Mouse (Mus musculus) hindbrain, embryonic 15.5 days (tissue): ENCODE data around the gene Pecr. TPM values are rescaled to one million over a fixed set of nuclear protein-coding genes. Genes with fewer than 3 reads are reported as not detected.

Experiments used
- ATAC-seq: fragments of 200-750 bp; cut with Nextera tagmentation; 2 replicates; pipeline ENCODE4 v1.8.0; 2017; ENCODE audit warnings: low read depth, moderate number of reproducible peaks, moderate TSS enrichment; ENCODE audit not compliant: low FRiP score
- H3K27ac ChIP-seq: fragments of 300-500 bp; sonication (generic); replicated peaks from 2 replicates; pipeline ENCODE4 v1.5.1; 2015; ENCODE audit warnings: mild to moderate bottlenecking, inconsistent platforms
- H3K27me3 ChIP-seq: fragments of 300-500 bp; sonication (generic); 2 replicates; pipeline ENCODE4 v1.6.1; 2015; ENCODE audit warnings: control low read depth, inconsistent platforms
- H3K36me3 ChIP-seq: fragments of 300-500 bp; sonication (generic); 2 replicates; pipeline ENCODE4 v1.6.1; 2015; ENCODE audit warnings: control low read depth, inconsistent platforms
- H3K4me1 ChIP-seq: fragments of 300-500 bp; sonication (generic); replicated peaks from 2 replicates; pipeline ENCODE4 v1.6.1; 2015; ENCODE audit warnings: control low read depth, inconsistent platforms
- H3K4me2 ChIP-seq: fragments of 300-500 bp; sonication (generic); 2 replicates; pipeline ENCODE4 v1.6.1; 2015; ENCODE audit warnings: moderate library complexity, mild to moderate bottlenecking, inconsistent platforms
- H3K4me3 ChIP-seq: fragments of 300-500 bp; sonication (generic); 2 replicates; pipeline ENCODE4 v1.5.1; 2015; ENCODE audit warnings: mild to moderate bottlenecking, inconsistent platforms
- H3K9ac ChIP-seq: fragments of 300-500 bp; sonication (generic); 2 replicates; pipeline ENCODE4 v1.6.1; 2015; ENCODE audit warnings: inconsistent platforms
- H3K9me3 ChIP-seq: fragments of 300-500 bp; sonication (generic); 2 replicates; pipeline ENCODE4 v1.6.1; 2016; ENCODE audit warnings: control low read depth, inconsistent platforms
- WGBS: fragments of 180-500 bp; shearing (Covaris S2); methylation state at CpG from one replicate; pipeline ENCODE4 v1.1.7; 2015; 5-methylcytosine and 5-hydroxymethylcytosine counted together
- polyA plus RNA-seq: library from polyadenylated mRNA; unstranded; fragments of >200 nt; fragmentation: Nextera tagmentation; extraction: Ambion mirVana; gene quantifications from 2 replicates; pipeline ENCODE4 v1.2.1, GENCODE M21; 2015

The Pecr gene
- polyA plus RNA-seq, result 8.6 and 9.5 TPM in 2 replicates

DNA sequence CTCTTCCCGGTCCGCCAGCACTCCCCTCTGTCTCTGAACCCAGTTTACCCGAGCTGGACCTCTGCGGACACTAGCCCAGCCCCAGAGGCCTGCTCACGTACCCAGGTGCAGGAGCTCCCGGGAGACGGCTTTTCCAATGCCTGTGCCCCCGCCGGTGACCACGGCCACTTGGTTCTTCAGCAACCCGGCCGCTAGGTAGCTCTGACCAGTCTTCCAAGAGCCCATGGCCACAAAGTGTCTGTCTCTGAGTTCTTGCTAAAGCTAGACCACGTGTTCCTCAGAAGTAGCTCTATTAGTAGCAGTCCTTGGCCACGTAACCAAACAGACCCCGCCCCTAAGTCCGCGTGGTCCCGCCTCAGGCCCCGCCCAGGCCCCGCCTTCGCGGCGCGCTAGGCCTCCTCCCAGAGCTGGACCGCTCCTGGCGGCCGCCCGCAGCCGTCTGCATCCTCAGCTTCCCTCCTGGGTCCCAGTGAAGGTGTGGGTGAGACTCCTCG, at the start of gene Pecr, which contains the start of gene Tmem169:
Pecr (minus strand) TSS at position 323 of the 494 bp plus-strand sequence.
Tmem169 (plus strand) TSS at position 378 of the 494 bp plus-strand sequence.
- Histone ChIP-seq H3K4me3 (peak within 1 kb of the TSS; percentile 58), H3K36me3 (peaks cover under 1% of the 10 kb centered on the region; the same call in 1 of the 2 replicates), H3K27me3 (no peaks in the 10 kb centered on the region), H3K4me1 (peaks cover 30% of the 10 kb centered on the region), H3K27ac (peak within 1 kb of the TSS; percentile 86), H3K4me2 (peak within 1 kb of the TSS; percentile 96), H3K9ac (peak within 1 kb of the TSS; percentile 67), H3K9me3 (no peaks in the 10 kb centered on the region)
- under 1% methylated on average over 30 of the region's 30 CpGs for WGBS
- peak; percentile 99 for ATAC-seq

DNA sequence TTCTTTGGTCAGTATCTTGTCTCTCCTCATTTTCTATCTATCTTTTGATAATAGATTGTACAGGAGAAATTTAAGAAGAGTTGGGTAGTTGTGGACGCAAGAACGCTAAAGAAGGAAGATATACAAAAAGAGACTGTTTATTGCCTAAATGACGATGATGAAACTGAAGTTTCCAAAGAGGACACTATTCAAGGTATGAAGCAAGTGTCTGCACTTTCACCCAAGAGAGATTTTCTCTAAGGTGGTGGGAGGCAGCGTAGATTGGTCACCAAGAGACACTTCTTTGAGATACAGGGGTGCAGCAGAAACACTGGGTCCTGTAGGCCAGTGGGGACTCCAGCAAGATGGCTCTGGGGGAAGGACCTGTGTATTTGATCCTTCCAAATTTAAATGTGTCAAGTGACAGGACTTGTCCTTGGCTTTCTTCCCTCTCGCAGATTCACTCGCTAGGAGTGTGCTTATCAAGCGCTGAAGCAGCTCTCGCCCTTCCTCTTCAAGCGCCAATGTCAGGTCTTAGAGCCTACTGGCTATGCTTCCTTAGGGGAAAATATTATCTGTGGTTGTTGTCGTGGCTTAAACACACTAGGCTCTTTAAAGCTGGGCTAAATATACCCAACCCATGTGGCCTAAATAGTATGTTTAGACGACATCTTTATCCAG, 42.2 kb upstream of the Pecr start:
- WGBS, result 96% methylated on average over 11 of the region's 11 CpGs
- Histone ChIP-seq H3K4me3 (no peak overlapping the region), H3K36me3 (peaks cover 10% of the 10 kb centered on the region; the same call in 1 of the 2 replicates)

DNA sequence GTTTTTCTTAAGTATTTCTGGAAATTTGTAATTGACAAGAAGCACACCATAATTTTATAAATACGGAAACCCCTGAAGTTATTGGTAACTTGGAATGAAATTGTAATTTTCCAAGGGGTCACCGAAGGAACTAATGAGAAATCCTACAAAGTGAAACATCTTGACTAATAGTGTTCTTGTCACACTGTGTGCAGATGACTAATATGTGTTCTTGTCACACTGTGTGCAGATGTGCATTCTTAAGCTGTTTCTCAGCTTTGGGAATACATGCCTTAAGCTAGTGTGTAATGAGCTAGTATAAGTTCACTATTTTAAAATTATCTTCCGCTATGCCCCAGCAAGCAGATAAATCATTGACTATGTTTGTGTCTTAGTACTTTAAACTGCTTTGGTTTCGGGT, 39.1 kb upstream of the Pecr start:
- Histone ChIP-seq H3K27ac (no peak overlapping the region), H3K4me3 (no peak overlapping the region), H3K36me3 (peaks cover 21% of the 10 kb centered on the region), H3K27me3 (no peaks in the 10 kb centered on the region), H3K9me3 (no peaks in the 10 kb centered on the region), H3K4me1 (no peaks in the 10 kb centered on the region), H3K9ac (no peak overlapping the region), H3K4me2 (no peak overlapping the region)
- no peak for ATAC-seq
- WGBS, result 96% methylated on average over 4 of the region's 4 CpGs

More for the DNA sequence above, 42.2 kb upstream of the Pecr start:
- Histone ChIP-seq H3K9me3 (no peaks in the 10 kb centered on the region), H3K27ac (no peak overlapping the region), H3K4me2 (no peak overlapping the region), H3K4me1 (no peaks in the 10 kb centered on the region), H3K9ac (no peak overlapping the region), H3K27me3 (no peaks in the 10 kb centered on the region)
- ATAC-seq, result no peak

DNA sequence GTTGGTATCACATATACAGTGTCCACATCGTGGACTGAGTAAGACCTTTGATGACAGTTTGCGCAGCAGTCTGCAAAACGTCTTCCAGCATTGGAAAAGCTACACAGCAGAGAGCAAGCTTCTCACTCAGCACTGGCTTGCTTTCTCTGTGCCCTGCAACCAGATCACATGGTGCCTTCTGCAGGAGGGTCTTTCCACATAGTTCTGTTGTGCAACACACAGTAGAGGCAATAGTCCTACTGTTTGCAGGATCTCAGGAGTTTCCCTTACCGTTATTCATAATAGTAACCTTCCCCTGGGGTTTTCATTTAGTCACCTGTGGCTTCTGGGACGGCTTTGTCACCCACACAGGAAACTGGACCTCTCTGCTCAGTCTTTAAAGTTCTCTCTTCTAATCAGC, 36.6 kb upstream of the Pecr start:
- 95% methylated on average over 5 of the region's 5 CpGs for WGBS
- peaks cover 18% of the 10 kb centered on the region for H3K36me3 ChIP-seq

DNA sequence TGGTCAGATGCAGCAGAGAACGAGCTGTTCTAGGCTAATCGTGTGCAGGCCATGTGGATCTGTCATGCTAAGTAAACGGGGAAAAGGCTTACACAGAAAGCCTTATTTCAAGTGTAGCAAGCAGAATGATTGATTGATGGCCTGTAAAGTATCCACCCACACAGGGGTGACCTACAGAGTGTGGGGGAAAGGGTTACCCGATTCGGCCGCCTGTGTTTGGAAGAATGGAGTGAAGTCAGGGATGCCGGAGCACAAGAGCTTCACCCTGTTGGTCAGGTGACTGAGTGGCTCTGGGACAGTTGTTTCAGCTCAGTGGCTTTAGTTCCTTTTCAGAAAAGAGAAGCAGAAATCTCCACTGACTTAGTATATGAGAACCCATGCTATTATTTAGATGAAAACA, 32.8 kb upstream of the Pecr start:
- 66% methylated on average over 7 of the region's 7 CpGs for WGBS
- Histone ChIP-seq H3K27ac (no peak overlapping the region), H3K9ac (no peak overlapping the region), H3K36me3 (peaks cover 14% of the 10 kb centered on the region), H3K27me3 (no peaks in the 10 kb centered on the region), H3K4me3 (no peak overlapping the region), H3K9me3 (no peaks in the 10 kb centered on the region), H3K4me1 (no peaks in the 10 kb centered on the region), H3K4me2 (no peak overlapping the region)
- ATAC-seq, result no peak

More for the DNA sequence above, 36.6 kb upstream of the Pecr start:
- Histone ChIP-seq H3K9me3 (no peaks in the 10 kb centered on the region), H3K4me3 (no peak overlapping the region), H3K4me2 (no peak overlapping the region), H3K4me1 (no peaks in the 10 kb centered on the region), H3K27me3 (no peaks in the 10 kb centered on the region), H3K27ac (no peak overlapping the region), H3K9ac (no peak overlapping the region)
- no peak for ATAC-seq

DNA sequence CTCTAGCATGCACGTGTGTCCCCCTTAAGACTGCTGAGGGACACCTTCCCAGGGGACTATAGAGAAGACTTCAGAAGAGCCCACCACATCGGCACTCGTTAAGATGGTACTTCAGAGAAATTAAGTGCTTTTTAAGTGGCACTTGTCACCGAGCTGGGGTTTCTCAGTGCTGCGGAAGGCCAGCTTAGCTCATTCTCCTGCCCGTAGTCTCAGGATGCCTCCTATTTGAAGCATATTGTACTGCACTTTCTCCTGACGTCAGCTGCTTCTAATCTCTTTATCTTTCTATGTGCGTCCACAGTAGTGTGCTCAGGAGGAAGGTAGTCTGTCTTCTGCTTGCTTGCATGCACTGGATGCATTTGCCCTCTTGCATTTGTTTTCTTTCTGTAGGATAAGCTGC, 32.3 kb upstream of the Pecr start:
- H3K27me3 ChIP-seq, result no peaks in the 10 kb centered on the region
- H3K4me3 ChIP-seq, result no peak overlapping the region
- H3K27ac ChIP-seq, result no peak overlapping the region
- H3K4me2 ChIP-seq, result no peak overlapping the region
- H3K4me1 ChIP-seq, result no peaks in the 10 kb centered on the region
- WGBS, result 69% methylated on average over 8 of the region's 8 CpGs
- no peak for ATAC-seq
- peaks cover 14% of the 10 kb centered on the region for H3K36me3 ChIP-seq
- H3K9me3 ChIP-seq, result no peaks in the 10 kb centered on the region
- H3K9ac ChIP-seq, result no peak overlapping the region

DNA sequence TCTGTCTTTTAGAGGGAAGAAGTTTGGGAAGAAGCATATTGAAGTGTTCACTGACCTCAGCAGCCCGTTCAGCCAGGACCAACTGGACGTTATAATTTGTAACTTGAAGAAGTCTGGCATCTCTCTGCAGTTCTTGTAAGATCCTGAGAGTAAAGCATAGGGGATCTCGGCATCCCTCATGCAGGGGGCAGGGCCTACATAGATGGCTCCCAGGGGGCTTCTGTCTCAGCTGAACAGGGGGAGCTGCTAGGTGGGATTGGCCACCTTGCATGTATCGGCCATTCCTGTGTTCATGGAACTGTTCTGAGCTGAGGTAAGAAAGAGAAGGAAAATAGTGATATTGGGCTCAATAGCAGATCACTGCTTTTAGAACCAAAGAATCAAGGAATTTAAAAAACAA, 31.3 kb upstream of the Pecr start:
- Histone ChIP-seq H3K4me1 (no peaks in the 10 kb centered on the region), H3K4me3 (no peak overlapping the region), H3K9me3 (no peaks in the 10 kb centered on the region), H3K27me3 (no peaks in the 10 kb centered on the region), H3K4me2 (no peak overlapping the region), H3K36me3 (peaks cover 10% of the 10 kb centered on the region; the same call in 1 of the 2 replicates), H3K9ac (no peak overlapping the region), H3K27ac (no peak overlapping the region)
- 87% methylated on average over 4 of the region's 4 CpGs for WGBS
- no peak for ATAC-seq

DNA sequence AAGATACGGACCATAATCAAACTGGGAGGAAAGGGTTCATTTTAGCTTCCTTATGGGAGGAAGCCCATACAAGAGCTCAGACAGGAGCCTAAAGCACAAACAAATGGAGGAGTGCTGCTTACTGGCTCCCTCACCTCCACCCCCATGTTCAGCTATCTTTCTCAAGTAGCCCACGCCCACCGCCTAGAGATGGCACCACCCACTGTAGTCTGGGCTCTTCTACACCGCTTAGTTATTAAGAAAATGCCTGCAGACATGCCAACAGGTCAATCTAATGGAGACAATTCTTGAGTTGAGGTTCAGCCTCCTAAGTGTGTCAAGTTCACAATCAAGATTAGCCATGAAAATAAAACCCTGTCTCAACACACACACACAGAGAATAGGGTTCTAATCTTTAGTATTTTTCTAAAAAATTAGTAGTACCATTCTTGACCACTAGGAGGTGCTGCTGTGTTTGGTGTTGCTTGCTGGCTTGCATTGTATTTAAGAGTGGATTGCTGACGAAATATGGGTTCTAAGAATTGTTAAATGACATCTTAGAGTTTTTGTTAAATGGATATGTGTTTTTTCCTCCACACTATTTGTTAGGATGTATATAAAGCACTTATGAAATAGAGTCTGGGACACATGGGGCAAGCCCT, 29.4 kb upstream of the Pecr start:
- no peak for ATAC-seq
- no peak overlapping the region for H3K4me2 ChIP-seq
- 74% methylated on average over 5 of the region's 5 CpGs for WGBS

DNA sequence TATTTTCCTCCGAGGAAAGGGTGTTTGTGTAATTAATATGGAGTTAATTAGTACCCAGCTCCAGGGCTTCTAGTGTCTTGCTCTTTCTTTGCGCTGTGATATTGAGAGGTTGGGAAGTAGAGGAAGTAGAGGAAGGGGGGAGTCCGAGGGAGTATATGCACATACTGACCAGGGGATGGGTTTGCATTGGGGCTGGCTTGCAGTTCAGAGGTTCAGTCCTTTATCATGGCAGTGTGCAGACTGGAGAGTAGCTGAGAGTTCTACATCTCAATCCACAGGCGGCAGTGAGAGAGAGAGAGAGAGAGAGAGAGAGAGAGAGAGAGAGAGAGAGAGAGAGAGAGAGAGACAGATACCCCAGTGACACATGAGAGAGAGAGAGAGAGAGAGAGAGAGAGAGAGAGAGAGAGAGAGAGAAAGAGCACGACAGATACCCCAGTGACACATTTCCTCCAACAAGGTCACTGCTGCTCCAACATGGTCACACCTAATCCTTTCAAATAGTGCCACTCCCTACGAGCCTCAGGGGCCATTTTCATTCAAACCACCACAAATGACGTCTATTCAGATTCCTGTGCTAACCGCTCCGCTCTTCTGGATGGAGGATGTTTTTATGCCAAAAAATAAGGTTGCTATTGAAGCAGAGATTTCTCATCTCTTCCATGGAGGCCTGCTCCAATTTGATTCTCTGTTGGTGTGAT, 28.7 kb upstream of the Pecr start:
- no peak overlapping the region for H3K4me3 ChIP-seq
- 87% methylated on average over 9 of the region's 9 CpGs for WGBS
- no peak overlapping the region for H3K27ac ChIP-seq
- H3K36me3 ChIP-seq, result 0 out of 2 replicates have a peak, but pooled peaks cover 2% of the 10 kb centered on the region
- no peaks in the 10 kb centered on the region for H3K9me3 ChIP-seq
- H3K9ac ChIP-seq, result no peak overlapping the region
- H3K4me2 ChIP-seq, result no peak overlapping the region
- ATAC-seq, result no peak
- H3K27me3 ChIP-seq, result no peaks in the 10 kb centered on the region
- peaks cover 7% of the 10 kb centered on the region for H3K4me1 ChIP-seq

More for the DNA sequence above, 29.4 kb upstream of the Pecr start:
- Histone ChIP-seq H3K4me3 (no peak overlapping the region), H3K9ac (no peak overlapping the region), H3K4me1 (no peaks in the 10 kb centered on the region), H3K27me3 (no peaks in the 10 kb centered on the region), H3K27ac (no peak overlapping the region), H3K9me3 (no peaks in the 10 kb centered on the region), H3K36me3 (0 out of 2 replicates have a peak, but pooled peaks cover 2% of the 10 kb centered on the region)

DNA sequence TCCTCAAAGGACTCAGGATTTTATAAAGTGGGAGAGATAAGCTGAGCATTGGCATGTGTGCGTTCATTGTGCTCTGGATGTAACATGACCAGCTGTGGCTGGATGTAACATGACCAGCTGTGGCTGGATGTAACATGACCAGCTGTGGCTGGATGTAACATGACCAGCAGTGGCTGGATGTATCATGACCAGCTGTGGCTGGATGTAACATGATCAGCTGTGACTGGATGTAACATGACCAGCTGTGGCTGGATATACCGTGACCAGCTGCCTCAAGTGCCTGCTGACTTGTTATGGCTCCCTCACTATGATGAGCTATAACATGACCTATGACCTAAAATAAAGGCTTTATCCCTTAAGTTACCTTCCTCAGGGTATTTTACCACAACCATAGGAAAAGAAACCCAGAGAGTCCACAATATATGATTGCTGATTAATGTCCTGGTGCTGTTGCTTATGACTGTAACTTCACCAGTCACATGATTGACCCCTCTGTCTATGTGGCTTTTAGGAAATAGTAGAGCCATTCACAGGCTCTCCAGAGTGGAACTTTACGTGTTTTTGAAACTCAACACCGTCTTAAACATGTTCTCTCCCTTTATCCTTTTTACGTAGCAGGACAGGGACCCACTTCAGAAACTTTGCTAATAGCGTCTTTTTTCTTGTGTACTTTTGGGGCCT, 25.8 kb upstream of the Pecr start:
- ATAC-seq, result no peak
- no peaks in the 10 kb centered on the region for H3K27me3 ChIP-seq
- no peaks in the 10 kb centered on the region for H3K9me3 ChIP-seq
- H3K4me1 ChIP-seq, result peaks cover 10% of the 10 kb centered on the region
- 59% methylated on average over 6 of the region's 6 CpGs for WGBS
- H3K4me2 ChIP-seq, result no peak overlapping the region
- no peak overlapping the region for H3K9ac ChIP-seq
- H3K4me3 ChIP-seq, result no peak overlapping the region
- no peak overlapping the region for H3K27ac ChIP-seq
- no peaks in the 10 kb centered on the region for H3K36me3 ChIP-seq

DNA sequence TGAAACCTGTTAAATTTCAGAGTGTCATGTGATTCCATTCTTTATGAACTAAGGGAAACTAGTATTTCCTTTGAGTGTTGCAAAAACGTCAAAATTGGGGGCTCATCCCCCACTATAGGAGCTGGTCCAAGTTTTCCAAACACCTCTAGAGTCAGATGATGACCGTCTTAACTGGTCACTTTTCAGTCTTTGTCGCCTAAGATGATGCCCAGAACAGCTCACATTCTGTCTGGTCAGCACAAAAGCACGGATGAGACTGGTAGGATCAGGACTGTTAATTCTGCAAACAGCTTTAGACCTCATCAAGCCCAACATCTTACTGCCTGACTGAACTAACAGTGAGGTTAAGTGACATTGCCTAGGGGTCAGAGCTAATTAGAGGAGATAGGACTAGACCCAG, 24.8 kb upstream of the Pecr start:
- Histone ChIP-seq H3K27ac (no peak overlapping the region), H3K27me3 (no peaks in the 10 kb centered on the region), H3K4me3 (no peak overlapping the region), H3K4me2 (no peak overlapping the region), H3K36me3 (no peaks in the 10 kb centered on the region), H3K9me3 (no peaks in the 10 kb centered on the region), H3K4me1 (peaks cover 10% of the 10 kb centered on the region), H3K9ac (no peak overlapping the region)
- no peak for ATAC-seq
- 74% methylated on average over 4 of the region's 4 CpGs for WGBS
